Comparison of ENCODE assay signal across 6 mouse cellular contexts in the genomic region with DNA sequence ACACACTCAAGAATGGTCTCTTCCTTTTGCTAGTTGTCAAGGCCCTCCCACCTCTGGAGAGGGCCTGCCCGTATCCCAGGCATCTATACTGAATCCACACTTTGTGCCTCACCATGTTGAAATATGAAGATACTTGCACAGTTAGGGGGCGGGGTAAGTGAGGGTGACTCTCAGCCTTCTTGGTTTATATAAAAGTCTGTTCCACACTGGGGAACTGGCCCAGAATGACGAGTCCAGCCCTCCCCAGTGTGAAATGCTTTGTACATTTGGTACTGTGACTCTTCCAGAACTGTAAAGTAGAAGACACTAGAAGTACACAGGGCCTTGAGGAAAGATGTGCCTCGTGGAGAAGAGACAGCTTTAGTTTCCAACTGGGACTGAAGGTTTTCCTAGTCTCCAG.
"Had no signal": no experiment of that assay in that cellular context is flagged by ENCODE, and none has a peak within 500 bp of the region (broad histone marks: within the 10 kb centered on the region; RNA-seq: fewer than 3 reads in every experiment).

No protein-coding gene starts in this region.

- DNase-seq: kidney, adult 2 months; kidney, postnatal 14 days; lung, adult 18-20 months; retina, postnatal 1 day; thymus, adult 18-20 months; thymus, postnatal 14 days had no signal
